Mouse (Mus musculus): Measurements from ENCODE around the gene Slc44a3.

- TF ChIP-seq ZC3H11A (IDR thresholded peaks at IDR 0.05; ENCODE audit: borderline replicate concordance, low read depth, low read length) (no peak), MAFK (IDR thresholded peaks at IDR 0.05; ENCODE audit: insufficient read depth, low read depth, low read length) (peak; percentile 98)
These were observed 44.9 kb upstream of the Slc44a3 start for GRCm38 (mm10) chr3:121577032-121577591.
